Mouse (Mus musculus): Measurements from ENCODE around the gene Klk1b8. TPM values are rescaled to one million over a fixed set of nuclear protein-coding genes. Genes with fewer than 3 reads are reported as not detected.
A peak's percentile ranks its signal among the peaks of the same experiment; 100 is the strongest.
"Not testable (repeated sequence)": the region's sequence is repeated elsewhere in the genome, so short reads cannot be mapped to it uniquely, and the experiment has no call there.

Klk1b8 gene
- not detected for total RNA-seq (2021)
- long read RNA-seq, experiment 1, result 0 reads
- long read RNA-seq, experiment 2, result 0 reads

DNA sequence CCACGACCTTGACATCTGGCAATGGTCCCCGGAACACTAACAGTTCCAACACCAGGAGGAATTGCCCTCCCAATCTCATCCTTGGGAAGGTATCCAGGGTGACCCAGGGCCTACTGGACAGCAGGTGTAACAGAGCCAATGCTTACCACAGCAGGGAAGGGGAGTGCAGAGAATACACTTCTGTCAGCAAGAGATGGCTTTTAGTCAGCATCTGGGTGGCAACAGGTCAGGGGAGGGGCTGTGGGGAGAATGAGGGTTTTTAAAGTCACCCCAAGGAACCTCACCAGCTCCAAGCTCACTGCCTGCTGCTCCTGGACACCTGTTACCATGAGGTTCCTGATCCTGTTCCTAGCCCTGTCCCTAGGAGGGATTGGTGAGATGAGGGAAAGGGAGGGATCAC, at the start of gene Klk1b8:
TSS of gene Klk1b8 (plus strand) at position 301 of the 400 bp plus-strand sequence.
- DNase-seq (ENCODE audit: low spot score in 2 of 2), result no peak

DNA sequence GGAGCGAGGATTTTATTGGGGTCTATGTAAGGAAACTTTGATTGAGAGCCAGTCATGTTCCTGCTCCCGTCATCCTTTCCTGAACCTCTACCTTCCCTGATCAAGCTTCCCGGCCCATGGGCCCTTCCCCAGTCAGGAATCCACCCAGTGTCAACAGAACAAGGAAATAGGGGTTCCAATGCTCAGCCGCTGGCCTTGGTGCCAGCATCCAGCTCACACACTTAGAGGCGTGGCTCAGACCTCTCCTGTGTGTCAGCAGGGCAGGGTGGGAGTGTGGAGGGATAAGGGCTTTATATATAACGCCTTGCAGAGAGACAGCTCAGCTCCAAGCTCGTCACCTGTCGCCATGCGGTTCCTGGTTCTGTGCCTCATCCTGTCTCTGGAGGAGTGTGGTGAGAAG, 35.6 kb upstream of the Klk1b8 start:
- DNase-seq (ENCODE audit: low spot score in 2 of 2), result no peak

DNA sequence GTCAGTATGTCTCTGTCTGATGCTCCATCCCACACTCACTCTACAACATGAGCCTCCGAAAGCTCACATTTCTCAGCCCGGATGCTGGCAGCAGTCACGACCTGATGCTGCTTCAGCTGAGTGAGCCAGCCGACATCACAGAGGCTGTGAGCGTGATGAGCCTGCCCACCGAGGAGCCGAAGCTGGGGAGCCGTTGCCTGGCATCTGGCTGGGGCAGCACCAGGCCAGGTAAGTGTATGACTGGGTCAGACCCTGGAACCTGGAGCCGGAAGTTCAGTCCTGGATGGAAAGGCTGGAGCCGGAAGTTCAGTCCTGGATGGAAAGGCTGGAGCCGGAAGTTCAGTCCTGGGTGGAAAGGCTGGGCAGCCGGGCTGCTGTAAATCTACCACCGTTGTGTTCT, 32.0 kb upstream of the Klk1b8 start:
- DNase-seq (ENCODE audit: low spot score in 2 of 2), result no peak

DNA sequence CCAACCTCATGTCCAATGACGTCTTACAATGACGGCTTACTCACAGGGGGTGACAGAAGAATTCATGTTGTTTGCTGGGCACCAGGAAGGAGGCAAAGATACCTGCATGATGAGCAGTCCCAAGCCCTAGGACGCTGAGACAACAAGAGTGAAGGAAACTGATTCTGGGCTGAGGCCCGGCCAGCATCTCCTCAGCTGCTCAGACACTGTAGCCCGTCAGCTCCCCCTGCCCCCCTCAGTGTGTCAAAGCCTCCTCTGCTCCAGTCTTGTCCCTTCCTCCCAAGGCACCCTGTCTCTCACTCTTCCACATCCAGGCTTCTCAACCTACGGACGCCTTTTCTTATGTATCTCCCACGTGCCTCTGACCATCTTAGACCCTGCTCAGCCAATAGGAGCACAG, 31.6 kb upstream of the Klk1b8 start:
- DNase-seq (ENCODE audit: low spot score in 2 of 2), result no peak

DNA sequence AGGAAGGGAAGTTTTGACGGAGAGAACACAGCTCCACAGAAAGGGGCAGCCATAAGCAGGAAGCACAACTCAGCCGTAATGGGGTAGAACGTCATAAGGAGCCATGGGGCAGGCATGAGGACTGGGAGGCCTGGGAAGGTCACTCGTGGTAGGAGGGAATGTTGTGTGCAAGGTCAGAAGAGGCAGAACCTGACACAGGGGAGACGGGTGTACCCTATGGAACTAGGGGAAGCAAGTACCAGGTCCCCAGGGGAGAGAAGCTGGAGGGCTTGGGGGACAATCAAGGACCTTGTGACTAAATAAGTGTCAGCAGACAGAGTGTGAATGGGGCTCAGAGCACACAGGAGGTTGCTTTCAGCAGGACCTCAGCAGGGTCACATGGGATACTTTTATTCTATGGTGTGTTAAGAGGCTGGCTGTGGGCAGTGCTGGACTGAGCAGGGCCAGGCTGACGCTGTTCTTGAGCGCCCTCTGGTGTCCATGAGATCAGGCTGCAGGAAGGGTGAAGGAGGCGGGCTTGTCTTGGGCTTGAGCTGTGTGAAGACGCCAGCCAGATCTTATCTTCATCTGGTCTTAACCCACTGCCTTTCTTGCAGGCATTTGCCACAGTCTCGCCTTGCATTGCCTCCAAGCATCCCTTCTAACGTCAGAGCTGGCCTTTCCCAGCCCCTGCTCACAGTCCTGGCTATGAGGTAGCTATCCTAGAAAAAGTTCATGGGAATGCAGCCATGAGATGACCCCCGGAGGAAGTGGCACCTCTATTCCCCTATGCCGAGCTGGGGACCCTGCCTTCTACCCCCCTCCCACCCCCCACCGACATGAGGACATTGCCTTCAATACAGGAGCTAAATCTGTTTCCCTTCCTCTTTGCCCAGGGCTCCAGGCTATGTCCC, 30.7 kb upstream of the Klk1b8 start:
- DNase-seq (ENCODE audit: low spot score in 2 of 2), result peak in 1 of 2 experiments; percentile 54

DNA sequence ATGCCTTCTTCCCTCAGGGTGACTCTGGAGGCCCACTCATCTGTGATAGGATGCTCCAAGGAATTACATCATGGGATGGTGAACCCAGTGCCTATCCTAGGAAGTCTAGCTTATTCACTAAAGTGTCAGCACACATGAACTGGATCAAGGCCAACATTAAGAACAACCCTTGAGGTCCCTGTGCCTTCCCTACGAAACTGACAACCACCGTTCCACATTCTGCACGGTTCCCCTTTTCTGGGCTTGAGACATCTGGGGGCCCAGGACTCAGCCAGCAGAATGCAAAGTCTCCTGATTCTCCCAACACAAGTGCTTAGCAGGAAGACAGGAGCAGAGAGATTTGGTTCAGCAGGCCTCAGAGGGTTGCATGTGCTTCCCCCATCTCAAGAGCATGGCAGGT, 29.9 kb upstream of the Klk1b8 start:
- no peak for DNase-seq (ENCODE audit: low spot score in 2 of 2)

DNA sequence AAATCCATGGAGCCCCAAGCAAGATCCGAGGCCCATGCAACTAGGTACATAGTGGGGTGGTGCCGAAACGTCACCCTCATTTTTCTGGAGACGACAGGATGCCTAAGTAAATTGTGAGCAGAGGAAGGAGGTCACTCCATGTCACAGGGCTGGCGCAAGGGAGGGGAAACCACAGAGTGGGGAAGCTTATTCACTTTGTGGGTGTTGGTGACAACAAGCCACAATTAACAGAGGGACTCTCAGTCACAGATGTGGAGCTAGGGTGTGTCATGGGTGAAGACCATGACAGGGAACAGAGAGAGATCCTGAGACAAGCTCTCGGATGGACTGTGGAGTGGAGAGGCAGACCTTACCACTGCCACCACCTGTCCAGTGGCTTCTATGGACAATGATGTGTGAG, 29.4 kb upstream of the Klk1b8 start:
- no peak for DNase-seq (ENCODE audit: low spot score in 2 of 2)

DNA sequence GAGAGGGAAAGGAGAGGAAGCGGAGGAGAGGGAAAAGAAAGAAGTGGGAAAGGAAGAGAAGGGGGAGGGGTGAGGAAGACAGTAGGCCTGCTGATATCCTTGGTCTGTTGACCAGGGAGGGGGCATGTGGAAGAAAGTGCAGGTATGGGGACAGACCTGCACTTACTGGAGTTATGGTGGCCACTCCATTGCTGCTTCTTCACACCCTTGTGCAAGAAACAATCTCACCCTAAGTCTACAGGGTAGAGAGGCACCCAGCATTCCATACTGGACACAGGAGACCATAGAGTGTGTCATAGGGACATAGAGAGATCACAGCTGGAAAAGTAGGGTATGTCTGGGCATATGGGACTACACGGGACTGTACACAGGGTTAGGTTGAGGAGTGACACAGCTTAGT, 28.5 kb upstream of the Klk1b8 start:
- no peak for DNase-seq (ENCODE audit: low spot score in 2 of 2)

DNA sequence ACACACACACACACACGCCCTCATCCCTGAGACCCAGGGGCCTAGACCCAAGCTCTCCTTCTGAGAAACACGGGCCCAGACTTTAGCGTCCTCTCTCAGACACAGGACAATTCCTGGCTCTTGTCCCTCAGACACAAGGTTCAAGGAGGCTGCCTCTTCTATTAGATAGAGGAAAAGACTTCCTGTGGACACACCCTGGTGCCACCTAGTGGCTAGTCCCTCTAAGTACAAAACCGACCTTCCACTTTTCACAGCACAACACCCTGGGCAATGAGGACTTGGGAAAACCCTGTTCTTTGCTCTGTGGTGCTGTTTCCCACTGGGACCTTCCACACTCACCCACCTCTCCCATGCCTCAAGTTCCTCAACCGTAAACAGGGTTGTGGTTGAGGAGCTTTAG, 24.5 kb upstream of the Klk1b8 start:
- DNase-seq (ENCODE audit: low spot score in 2 of 2), result no peak

DNA sequence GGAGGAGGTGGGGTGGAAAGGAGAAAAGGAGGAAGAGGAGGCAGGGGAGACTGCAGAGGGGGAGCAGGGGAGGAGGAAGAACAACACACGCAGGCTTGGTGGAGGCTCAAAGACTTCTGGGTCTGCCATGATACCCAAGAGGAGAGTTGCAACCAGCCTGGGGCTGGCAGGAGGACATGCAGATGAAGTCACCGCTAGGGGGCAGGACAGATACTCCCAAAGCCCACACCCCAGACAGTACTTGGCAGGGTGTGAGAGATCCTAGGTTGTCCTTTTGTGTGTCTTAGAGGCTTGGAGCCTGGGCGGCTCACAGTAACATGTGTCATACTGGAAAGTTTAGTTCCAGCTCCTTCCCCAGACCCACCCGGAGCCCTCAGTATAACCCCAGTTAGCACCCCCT, 21.9 kb upstream of the Klk1b8 start:
- DNase-seq (ENCODE audit: low spot score in 2 of 2), result no peak

DNA sequence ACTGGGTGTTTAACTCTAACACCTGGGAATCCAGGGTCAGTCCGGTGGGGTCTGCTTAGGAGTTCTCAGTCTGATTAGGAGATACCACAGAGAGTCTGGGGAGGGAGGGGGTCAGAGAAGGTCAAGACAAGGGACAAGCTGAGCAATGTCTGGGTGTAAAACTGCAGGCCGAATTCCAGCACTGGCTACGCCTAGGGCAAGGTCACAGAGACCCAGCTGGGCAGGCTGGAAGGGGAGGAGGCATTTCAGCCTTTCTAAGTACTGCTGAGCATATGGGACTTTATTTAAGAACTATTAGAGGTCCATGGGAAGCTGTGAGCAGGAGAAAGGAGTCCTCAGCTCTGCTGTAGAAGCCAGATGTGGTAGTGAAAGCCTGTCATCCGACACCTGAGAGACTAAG, 18.1 kb upstream of the Klk1b8 start:
- no peak for DNase-seq (ENCODE audit: low spot score in 2 of 2)

DNA sequence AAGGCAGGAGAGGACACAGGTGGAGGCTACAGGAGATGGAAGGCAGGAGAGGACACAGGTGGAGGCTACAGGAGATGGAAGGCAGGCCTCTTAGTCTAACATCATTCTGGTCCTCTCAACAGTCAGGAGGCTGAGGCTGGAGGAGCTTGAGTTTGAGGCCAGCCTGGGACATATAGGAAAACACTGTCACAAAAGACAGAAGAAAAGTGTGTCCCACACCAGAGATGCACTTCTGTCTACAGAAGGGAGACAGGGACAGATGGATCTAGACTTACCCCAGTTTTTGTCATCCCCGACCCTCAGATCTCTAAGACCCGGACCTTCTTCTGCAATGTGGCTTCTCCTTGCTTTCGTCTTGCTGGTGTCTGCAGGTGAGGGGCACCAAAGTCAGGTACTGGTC, 17.0 kb upstream of the Klk1b8 start, which contains the start of gene Klk15:
TSS of gene Klk15 (plus strand) at position 301 of the 400 bp plus-strand sequence.
- no peak for DNase-seq (ENCODE audit: low spot score in 2 of 2)

DNA sequence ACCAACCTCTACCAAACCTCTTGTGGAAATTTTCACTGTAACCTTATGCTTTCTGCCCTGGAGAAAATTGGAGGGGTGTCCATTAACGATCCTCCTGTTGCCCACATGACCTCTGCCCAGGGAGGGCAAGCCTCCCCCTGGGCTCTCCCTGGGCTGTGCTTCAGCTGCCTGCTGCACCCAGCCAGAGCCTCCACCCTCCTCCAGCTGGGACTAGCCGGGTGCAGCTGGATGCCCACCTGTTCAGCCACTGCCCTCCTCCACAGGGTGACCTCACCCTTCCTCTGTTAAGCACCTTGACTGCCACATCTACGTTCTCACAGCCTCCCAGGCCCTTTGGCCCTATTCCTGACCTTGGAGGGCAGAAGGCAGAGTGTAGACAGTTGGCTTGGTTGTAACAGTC, 15.7 kb upstream of the Klk1b8 start:
- DNase-seq (ENCODE audit: low spot score in 2 of 2), result no peak

DNA sequence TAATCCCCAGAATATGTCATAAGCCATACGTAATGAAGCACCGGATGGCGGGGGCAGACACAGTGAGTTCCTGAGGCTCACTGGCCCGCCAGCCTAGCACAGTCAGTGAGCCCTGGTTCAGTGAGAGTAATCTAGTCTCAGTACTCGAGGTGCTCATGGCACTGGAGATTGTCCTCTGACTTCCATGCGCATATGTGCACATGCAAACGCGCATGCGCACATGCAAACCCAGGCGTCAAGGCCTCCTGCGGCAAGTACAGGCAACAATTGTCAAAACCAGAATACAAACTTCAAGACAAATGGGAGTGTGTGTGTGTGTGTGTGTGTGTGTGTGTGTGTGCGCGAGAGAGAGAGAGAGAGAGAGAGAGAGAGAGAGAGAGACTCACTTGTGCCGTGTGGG, 13.9 kb upstream of the Klk1b8 start:
- DNase-seq (ENCODE audit: low spot score in 2 of 2), result no peak

DNA sequence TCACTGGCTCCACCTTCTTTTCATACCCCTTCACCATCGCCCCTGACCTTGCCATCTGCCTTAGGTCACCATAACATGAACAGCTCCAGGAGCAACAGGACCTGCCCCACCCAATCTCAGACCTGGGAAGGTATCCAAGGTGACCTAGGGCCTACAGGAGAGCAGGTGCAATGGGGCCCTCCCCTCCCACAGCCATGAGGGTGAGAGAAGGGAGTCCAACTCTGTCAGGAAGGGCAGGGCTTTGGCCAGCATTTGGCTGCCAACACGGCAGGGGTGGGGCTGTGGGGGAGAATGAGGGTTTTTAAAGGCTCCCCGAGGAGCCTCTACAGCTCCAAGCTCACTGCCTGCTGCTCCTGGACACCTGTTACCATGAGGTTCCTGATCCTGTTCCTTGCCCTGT, 8.2 kb upstream of the Klk1b8 start:
- not testable (repeated sequence) for DNase-seq (ENCODE audit: low spot score in 2 of 2)

DNA sequence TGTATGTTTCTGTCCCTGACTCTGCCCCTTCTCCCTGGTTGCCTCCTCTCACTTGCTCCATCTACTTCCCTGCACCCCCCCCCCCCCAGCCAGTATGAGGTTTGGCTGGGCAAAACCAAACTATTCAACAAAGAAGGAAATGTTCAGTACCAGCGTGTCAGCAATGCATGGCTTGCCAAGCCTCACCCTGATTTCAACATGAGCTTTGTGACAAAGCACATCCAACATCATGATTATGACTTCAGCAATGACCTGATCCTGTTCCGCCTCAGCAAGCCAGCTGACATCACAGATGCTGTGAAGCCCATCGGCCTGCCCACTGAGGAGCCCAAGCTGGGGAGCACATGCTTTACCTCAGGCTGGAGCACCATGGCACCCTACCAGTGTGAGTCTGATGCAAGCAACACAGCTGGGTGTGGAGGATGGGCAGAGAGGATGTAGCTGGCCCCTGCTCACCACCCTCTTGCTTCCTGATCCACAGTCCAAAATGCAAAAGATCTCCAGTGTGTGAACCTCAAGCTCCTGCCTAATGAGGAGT, 5.7 kb upstream of the Klk1b8 start:
- DNase-seq (ENCODE audit: low spot score in 2 of 2), result no peak

DNA sequence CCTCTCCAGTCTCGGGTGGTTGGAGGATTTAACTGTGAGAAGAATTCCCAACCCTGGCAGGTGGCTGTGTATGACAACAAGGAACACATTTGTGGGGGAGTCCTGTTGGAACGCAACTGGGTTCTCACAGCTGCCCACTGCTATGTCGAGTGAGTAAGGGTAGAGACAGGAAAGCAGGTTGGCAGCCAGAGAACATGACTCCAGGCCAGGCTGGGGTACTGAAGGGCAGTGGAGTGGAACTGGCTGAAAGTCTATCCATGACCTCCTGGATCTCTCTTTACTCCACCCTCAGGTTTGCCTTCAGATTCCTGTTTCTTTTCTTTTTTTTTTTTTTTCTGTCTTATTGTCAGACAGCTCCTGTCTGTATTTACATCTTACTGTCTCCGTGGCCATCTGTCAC, 2.2 kb downstream of the Klk1b8 start:
- no peak for DNase-seq (ENCODE audit: low spot score in 2 of 2)

DNA sequence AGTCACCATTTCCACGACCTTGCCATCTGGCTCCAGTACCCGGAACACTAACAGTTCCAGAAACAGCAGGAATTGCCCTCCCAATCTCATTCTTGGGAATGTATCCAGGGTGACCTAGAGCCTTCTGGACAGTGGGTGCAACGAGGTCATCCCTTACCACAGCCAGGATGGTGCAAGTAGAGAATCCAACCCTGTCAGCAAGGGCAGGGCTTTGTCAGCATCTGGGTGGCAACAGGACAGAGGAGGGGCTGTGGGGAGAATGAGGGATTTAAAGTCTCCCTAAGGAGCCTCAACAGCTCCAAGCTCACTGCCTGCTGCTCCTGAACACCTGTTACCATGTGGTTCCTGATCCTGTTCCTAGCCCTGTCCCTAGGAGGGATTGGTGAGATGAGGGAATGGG, 16.0 kb downstream of the Klk1b8 start, which contains the start of gene Klk1b1:
TSS of gene Klk1b1 (plus strand) at position 301 of the 400 bp plus-strand sequence.
- DNase-seq (ENCODE audit: low spot score in 2 of 2), result no peak

DNA sequence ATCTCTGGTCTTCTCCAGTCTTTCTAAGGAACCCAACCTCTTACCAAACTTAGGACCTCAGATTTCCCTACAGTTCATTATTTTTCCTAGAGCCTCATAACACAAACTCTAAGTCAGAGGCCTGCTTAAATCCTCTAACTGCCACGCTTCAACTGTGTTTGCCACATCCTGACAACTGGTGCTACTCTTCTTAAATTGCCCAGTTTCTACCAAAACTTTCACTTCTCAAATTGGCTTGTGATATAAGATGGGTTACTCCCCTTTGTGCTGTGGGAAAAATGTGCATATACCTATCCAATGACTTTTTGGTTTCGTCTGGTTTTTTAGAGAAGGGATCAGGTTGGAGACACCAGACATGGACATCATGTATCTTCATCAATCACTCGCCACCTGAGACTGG, 16.6 kb downstream of the Klk1b8 start:
- no peak for DNase-seq (ENCODE audit: low spot score in 2 of 2)

DNA sequence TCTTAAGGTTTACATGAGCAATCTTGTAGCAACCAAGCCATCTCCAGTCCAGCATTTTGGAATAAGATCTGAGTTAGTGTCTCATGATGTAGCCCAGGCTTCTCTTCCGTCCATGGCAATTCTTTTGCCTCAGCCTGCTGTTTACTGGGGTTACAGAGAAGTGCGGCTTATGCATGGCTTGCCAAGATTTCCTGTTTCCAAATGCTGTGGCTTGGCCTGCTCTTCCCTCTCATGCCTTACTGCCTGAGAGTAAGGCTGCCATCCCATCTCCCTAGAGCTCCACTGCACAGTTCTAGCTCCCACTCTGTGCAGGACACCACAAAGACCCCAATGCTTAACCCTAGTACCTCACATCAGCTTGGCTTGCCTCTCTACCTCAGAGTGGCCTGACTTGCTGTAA, 17.1 kb downstream of the Klk1b8 start:
- DNase-seq (ENCODE audit: low spot score in 2 of 2), result no peak

DNA sequence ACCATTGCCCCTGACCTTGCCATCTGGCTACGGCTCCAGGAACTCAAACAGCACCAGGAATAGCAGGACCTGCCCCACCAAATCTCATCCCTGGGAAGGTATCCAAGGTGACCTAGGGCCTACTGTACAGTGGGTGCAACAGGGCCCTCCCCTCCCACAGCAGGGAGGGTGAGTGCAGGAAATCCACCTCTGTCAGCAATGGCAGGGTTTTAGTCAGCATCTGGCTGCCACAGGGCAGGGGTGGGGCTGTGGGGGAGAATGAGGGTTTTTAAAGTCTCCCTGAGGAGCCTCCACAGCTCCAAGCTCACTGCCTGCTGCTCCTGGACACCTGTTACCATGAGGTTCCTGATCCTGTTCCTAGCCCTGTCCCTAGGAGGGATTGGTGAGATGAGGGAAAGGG, 25.3 kb downstream of the Klk1b8 start, which contains the start of gene Klk1b9:
TSS of gene Klk1b9 (plus strand) at position 301 of the 400 bp plus-strand sequence.
- not testable (repeated sequence) for DNase-seq (ENCODE audit: low spot score in 2 of 2)

DNA sequence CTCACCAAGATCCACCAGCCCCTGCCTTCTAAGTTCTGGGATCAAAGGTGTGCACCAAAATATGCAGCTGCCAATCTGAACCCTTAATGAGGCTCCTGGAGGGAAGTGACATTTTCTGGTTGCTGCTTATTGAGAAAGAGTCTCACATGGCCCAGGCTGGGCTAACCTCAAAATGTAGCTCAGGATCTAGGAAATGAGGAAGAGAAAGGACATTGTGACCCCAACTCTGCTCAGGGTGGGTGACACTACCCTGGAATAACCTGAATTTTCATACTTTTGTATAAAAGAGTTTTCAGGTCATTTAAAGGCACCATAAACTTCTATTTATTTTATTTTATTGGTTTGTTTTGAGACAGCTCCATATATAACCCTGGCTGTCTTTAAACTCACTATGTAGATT, 35.2 kb downstream of the Klk1b8 start:
- no peak for DNase-seq (ENCODE audit: low spot score in 2 of 2)

DNA sequence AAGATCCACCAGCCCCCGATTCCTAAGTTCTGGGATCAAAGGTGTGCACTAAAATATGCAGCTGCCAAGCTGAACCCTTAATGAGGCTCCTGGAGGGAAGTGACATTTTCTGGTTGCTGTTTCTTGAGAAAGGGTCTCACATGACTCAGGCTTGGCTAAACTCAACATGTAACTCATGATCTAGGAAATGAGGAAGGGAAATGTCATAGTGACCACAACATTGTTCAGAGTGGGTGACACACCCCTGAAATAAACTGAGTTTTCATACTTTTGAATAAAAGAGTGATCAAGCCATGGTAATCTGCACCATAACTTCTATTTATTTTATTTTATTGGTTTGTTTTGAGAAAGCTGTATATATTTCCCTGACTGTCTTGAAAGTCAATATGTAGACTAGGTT, 44.4 kb downstream of the Klk1b8 start:
- DNase-seq (ENCODE audit: low spot score in 2 of 2), result not testable (repeated sequence)

Data from gastrocnemius, postnatal 4 days (tissue).